In genomic region chr10:59703060-59703760, GRCm38 (mm10) we compare ENCODE assay signal across 8 mouse cellular contexts. TPM values are rescaled to one million over a fixed set of nuclear protein-coding genes. Genes with fewer than 3 reads are reported as not detected.
DNase-seq lines count a peak whose midpoint lies in the region; ATAC-seq lines count a peak whose summit lies in the region.

No protein-coding gene starts in this region.

- H3K9me3 ChIP-seq in liver, embryonic 13.5 days (replicated peaks), result no peaks in the 10 kb centered on the region

- peak; percentile 31 for DNase-seq in embryo, embryonic 10.5 days (ENCODE audit: low spot score)
- DNase-seq in embryo, embryonic 11 days, result no peak
- DNase-seq in A20 (ENCODE audit: low read depth, low spot score), result peak; percentile 24
- no peak for DNase-seq in liver, embryonic 13.5 days
- DNase-seq in ovary, postnatal 10 days (ENCODE audit: low spot score), result no peak
- no peak for DNase-seq in embryo, embryonic 10 days (ENCODE audit: low spot score)
- DNase-seq in layer of hippocampus, adult 11-12 months (ENCODE audit: low spot score), result no peak

- no peaks in the 10 kb centered on the region for H3K27me3 ChIP-seq in liver, embryonic 13.5 days

- 18% methylated on average over 15 of the region's 15 CpGs for WGBS in liver, embryonic 13.5 days (ENCODE audit: insufficient replicate concordance)

- H3K36me3 ChIP-seq in liver, embryonic 13.5 days, result no peaks in the 10 kb centered on the region

- H3K27ac ChIP-seq in liver, embryonic 13.5 days, result peak overlapping the region; percentile 87

- ATAC-seq in erythroid progenitor cell, adult 5-6 weeks (replicated peaks; ENCODE audit: low FRiP score, poor library complexity, severe bottlenecking), result peak; percentile 46; the same call in 1 of the 2 replicates
- ATAC-seq in liver, embryonic 13.5 days (ENCODE audit: low read depth), result peak; percentile 12; the same call in 1 of the 2 replicates

- H3K9ac ChIP-seq in liver, embryonic 13.5 days, result peak overlapping the region; percentile 88

- peaks cover 35% of the 10 kb centered on the region for H3K4me1 ChIP-seq in liver, embryonic 13.5 days (replicated peaks)

- H3K4me2 ChIP-seq in liver, embryonic 13.5 days, result peak overlapping the region; percentile 85

- H3K4me3 ChIP-seq in liver, embryonic 13.5 days (replicated peaks), result peak overlapping the region; percentile 85

RNA-seq across cellular contexts. Expression of gene Micu1, which starts 0.9 kb away (rescaled TPM):
- total RNA-seq in erythroid progenitor cell, adult 5-6 weeks (2015; ENCODE audit: low replicate concordance), result 72.1 and 74.2 TPM in 2 replicates
- 96.0 and 100 TPM in 2 replicates for total RNA-seq in erythroid progenitor cell, adult 5-6 weeks (2017; ENCODE audit: low replicate concordance)
- 36.3 and 39.0 TPM in 2 replicates for polyA plus RNA-seq in liver, embryonic 13.5 days (2015; fragmentation: Nextera tagmentation; extraction: Ambion mirVana)

Comparison
In these comparisons a context has a peak if more than half of its experiments do, and no peak if none do; other contexts are left out.
1. DNase-seq: peak in embryo, embryonic 10.5 days (single experiment) and A20 (single experiment); none in embryo, embryonic 11 days (single experiment), liver, embryonic 13.5 days (single experiment), ovary, postnatal 10 days (single experiment), embryo, embryonic 10 days (single experiment) and layer of hippocampus, adult 11-12 months (single experiment).